Mouse (Mus musculus) adrenal gland, postnatal 25 days (tissue): ENCODE measurements around the gene C5ar2. TPM values are rescaled to one million over a fixed set of nuclear protein-coding genes. Genes with fewer than 3 reads are reported as not detected.
"Not testable (repeated sequence)": the region's sequence is repeated elsewhere in the genome, so short reads cannot be mapped to it uniquely, and the experiment has no call there.

ENCODE experiments used
- DNase-seq: peaks from one replicate; pipeline ENCODE4 v3.0.0; 2021; ENCODE audit warnings: mixed read lengths
- total RNA-seq: library from RNA; stranded (reverse); gene quantifications from 2 replicates; pipeline ENCODE4 v1.2.3, GENCODE M21; 2021

The C5ar2 gene
- total RNA-seq, 1 experiment from 2014 or later: 0.24 TPM

DNA sequence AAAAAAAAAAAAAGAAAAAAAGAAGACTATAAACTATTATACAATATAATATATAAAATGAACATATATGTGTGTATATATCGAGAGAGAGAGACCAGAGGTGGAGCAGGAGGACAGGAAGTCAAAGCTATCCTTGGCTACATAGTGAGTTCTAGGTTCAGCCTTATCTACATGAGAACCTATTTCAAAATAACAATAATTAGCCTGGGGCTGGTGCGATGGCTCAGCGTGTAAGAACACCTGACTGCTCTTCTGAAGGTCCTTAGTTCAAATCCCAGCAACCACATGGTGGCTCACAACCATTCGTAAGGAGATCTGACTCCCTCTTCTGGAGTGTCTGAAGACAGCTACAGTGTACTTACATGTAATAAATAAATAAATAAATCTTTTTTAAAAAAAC lies 12.0 kb upstream of the C5ar2 start:
- DNase-seq: not testable (repeated sequence)

DNA sequence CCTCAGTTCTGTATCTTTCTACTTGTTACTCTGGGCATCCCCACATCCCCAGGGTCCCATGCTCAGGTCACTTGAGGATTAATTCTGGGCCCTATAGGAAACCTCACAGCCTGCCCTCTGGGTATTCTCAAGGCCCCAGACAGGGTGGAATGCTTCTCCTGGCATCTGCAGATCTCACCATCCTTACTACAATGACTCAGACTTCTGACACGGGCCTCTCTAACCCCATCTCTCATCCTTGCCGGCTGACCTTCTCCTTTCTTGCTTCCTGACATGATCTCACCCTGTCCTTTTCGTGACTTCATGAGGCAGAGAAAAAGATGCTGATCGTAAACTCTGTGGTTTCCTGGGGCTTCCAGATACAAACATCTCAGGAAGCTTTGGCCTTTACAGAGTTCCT lies 10.2 kb upstream of the C5ar2 start:
- no peak for DNase-seq

DNA sequence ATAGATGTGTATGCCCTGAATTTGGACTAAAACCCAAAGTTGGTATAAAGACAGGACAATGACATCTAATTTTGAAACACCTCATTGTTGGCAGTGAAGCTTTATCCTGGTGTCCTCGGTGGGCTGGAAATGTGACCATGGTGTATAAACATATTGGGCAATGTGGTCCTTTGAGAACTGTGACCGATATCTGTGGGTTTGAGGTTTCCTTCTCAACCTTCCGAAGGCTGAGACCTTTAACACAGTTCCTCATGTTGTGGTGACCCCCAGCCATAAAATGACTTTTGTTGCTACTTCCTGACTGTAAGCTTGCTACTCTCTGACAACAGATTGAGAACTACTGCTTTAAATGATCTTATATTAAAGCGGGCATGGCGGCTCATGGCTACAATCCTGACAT lies 6.7 kb upstream of the C5ar2 start:
- DNase-seq: no peak

DNA sequence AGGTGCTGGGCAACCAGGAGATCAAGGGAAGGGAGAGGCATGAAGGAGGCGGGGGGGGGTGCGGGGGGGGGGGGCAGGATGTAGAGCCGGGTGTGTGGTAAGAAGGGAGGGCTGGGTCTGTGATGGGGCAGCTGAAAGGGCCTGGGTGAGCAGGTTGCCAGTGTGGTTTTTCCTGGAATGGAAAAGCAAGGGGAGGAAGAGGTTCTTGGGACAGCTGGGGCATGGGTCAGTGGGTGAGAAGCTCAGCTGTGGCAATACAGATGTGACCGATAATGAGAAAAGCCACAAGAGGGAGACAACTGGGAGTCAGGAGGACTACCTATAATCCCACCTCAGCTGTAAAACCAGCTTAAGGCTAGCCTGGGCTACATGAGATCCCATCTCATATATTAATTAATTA lies 2.0 kb upstream of the C5ar2 start:
- DNase-seq: no peak

DNA sequence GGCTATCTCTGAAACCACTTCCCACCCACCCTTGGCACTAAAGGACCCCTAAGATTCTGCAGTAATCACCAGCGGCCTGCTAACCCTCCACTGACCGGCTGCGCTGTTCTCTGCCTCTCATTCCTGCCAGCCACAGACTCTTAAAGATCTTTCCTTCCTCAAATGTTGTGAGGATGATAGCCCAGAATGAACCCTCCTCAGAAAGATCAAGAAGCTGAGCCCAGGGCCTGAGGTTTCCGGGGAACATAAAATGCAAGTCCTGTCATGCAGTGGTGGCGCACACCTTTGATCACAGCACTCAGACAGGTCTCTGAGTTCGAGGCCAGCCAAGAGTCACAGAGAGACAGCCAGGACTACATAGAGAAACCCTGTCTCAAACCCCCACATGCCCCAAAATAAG lies 1.8 kb downstream of the C5ar2 start:
- DNase-seq: no peak

DNA sequence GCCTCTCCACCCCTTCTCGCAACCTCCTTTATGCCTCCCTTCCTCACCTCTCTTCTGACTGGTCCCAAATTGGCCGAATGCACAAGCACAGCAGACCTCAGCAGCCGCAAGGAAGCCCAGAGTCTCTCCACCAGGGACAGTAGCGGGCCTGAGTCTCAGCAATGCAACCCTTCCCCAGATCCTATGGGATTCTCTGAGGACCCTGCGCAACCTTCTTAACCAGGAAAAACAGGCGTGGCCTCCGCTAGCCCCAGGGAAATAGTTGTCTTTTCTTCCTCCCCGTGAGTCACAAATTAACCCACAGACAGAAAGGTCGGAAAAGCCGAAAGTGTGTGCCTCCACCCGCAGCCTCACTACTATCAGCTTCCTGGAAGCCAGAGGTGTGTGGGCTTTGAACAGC lies 2.2 kb downstream of the C5ar2 start:
- no peak for DNase-seq

DNA sequence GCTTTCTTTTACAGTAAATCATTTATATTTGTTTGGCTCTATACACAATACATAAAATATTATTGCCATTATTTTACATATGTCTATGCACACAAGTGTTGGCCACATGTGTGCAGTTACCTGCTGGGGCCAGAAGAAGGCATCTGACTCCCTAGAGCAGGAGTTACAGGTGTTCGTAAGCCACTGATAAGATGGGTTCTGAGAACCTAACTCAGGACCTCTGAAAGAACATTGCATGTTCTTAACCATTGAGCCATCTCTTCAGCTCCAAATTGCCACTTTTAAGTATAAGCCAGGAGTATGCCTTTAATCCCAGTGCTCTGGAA lies 3.0 kb downstream of the C5ar2 start:
- DNase-seq: no peak

DNA sequence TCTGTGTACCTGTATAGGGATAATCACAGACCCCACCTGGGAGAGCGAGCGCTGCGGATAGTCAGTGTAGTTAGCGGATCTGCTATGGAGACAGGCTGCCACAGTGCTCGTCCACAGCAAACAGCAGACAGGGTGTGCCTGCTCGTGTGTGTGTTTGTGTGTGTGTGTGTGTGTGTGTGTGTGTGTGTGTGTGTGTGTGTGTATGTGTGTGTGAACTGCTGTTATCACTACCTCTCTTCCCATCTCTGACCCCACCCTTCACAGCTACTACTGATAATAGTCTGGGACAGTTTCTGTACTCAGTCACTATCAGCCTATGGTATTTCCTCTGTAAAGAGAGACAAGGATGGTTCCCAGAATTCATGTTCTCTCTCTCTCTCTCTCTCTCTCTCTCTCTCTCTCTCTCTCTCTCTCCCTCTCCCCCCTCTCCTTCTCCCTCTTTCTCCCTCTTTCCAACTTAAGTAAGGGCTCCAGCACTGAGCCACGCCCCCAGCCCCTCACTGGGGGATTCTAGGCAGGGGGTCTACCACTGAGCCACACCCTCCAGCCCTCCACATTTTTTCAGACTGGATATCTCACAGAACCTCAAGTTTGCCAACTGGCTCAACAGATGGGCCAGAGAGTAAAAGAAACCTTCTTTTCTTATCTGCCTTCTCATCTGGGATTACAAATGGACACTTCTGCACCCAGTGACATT lies 3.5 kb downstream of the C5ar2 start:
- no peak for DNase-seq

DNA sequence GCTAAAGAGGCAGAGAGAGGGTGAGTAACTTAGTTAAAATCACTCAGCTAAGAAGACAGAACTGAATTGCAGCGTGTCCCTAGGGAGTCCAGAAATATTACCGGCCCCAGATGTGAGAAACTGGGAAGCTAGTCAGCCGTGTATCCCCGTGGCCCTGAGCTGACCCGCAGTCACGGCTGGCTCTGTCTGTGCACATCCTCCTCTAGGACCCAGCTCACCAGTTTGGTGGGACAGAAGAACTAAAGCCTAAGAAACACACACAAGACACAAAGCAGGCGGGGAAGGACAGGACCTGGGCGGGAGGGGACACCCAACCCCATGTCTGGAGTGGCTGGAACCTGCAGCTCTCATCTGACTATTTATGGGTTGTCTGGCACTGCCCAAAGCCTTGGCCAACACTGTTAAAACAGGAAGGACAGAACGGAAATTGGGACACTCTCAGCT lies 4.4 kb downstream of the C5ar2 start:
- DNase-seq: no peak

DNA sequence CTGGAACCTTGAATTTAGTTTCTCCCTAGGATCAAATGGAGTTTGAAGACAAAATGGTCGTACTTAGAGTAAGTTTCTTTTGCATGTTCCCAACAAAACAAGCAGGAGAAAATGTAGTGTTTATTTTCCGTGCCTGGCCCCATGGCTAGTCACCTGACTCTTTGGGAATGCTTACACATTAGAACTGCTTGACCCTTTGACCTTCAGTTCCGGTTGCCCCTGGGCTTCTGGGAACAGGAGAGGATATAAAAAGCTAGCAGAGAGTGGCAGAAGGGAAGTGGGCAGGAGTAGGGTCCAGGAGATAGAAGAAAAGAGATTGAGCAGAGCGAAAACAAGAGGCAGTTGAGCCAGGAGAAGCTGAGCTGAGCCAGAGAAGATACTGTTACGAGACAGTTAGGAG lies 14.1 kb downstream of the C5ar2 start:
- no peak for DNase-seq

DNA sequence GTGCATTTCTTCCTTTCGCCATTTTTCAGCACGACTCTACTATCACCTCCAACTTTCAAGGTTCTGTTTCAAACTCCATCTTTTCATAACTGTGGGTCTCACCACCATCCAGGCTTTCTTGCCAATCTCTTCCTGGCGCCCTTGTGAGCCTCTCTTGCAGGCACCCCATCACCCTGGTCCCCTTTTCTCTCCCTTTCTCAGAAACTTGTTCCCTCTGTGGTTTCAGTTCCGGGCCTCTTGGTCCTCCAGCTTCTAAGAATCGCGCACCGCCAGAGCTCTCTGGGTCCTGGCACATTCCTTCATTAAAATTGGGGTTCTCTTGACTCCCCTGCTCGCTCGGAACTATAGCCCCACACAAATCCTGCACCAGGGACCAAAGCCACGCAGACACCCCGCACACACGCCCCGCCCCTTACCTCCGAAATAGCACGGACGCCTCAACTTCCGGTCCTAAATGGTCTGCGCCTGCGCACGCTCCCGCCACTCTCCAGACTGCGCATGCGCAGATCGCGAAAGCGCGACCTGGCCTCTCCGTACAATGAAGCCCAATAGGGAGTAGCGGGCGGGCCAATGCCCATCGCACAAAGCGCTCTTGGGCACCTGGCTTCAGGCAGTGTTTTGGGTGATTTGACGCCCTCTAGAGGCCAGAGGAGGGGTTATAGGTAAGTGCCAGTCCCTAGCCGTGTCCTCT lies 22.2 kb downstream of the C5ar2 start, which contains the start of gene Dhx34:
Gene Dhx34 (minus strand): TSS at position 456 of the 691 bp plus-strand sequence.
- peak; percentile 96 for DNase-seq

DNA sequence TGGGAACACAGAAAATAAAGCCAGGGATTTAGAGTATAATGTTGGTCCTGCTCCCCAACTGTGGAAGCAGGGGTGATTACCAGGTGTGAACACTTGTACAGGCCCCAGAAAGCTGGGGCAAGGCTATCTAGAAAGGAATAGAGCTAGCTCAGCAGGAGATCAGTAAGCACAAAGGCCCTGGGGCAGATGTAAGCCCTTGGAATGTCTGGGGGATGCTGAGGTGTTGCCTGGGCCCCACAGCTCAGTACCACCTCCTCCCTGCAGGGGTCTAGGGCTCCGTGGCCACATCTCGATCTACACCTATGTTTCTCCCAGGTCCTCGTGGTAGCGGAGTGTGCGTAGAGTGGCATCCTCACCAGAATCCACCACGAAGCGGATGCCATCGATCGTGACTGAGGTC lies 30.0 kb downstream of the C5ar2 start:
- no peak for DNase-seq

DNA sequence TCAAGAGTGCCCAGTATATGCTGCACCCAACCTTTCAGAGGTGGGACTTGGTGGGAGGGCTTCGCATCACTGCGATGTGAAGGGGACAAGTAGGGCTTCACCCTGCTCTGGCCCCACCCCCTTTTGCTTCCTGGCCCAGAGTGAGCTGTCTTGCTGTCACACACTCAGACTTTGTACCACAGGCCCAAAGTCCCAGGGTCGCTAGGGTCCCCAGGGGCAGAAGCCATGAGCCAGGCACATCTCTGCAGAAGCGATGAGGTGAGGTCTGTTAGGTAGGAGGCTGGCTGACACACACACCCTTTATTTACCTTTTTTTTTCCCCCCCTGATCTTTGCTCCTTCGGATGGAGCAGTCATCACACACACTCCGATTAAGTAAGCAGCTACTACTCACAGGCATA lies 30.8 kb downstream of the C5ar2 start:
- DNase-seq: no peak

DNA sequence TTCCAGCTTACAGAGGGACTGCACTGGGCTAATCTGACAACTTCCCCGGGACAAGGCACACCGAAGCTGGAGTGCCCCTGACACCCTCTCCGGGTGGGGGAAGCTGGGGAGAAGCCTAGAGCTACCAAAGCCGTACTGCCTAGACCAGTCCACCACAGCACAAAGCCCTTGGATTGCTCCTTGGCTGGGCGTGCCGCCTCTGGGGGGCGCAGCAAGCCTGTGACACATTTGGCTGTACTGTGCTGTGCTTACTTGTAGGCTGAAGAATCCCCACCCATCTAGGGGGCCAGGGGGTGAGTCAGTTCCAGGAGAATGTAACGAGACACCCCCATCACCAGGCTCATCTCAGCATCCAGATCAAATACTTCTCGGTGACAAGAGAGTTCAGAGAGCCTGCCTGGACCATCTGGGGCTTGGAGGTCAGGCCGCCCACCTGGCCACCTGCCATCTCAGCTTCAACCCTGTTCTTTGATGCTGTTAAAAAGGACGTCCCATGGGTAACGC lies 33.0 kb downstream of the C5ar2 start:
- no peak for DNase-seq

DNA sequence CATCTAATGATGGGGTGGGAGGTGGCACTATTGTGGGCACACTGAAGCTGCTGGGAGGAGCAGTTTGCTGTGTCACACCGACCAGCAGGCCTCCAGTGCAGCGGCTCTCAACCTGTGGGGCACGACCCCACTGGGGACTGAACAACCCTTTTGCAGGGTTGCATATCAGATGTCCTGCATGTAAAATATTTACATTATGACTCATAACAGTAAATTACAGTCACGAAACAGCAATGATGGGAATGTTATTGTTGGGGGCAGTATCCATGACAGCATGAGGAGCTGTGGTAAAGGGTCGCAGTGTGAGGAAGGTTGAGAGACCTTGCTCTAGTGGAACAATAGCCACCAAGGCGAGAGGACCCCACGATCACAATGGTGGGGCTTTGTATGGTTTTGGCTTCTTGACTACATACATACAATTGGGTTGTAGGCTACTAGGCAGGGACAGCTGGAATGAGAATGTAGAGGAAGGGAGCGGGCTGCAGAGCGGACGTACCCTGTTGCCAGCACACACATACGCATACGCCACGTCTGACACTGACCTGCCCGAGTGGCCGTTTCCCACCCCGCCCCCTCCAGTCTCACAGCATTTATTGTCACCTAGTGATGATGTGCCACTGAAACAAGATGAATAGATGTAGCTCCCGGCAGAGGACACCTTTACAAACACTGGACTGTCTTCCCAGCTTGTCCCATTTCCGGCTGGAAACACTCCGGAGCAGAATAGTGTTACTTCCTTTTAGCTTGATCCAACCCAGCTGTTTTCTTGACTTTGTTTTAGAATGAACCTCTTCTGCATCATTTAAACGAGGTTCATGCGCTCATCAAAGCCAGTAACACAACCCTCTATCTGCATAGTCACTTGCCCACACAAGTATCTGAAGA lies 34.9 kb downstream of the C5ar2 start:
- DNase-seq: no peak

DNA sequence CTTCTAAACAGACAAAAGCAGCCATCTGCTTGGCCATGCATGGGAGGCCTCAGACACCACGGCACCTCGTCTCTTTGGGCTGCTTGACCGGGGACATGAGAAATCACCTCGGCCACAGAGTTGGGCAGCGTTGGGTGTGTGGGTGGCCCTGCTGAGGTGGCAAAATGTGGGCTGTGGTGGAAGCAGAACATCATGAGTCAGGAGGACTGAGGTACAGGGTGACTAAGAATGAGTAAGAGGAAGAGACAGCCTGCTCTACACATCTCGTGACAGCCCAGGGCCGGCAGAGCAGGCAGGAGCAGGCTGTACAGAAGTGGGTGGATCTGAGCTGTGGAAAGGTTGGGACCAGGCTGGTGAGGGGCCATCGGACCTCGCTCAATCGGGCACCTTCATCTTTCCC lies 36.5 kb downstream of the C5ar2 start:
- peak; percentile 55 for DNase-seq

DNA sequence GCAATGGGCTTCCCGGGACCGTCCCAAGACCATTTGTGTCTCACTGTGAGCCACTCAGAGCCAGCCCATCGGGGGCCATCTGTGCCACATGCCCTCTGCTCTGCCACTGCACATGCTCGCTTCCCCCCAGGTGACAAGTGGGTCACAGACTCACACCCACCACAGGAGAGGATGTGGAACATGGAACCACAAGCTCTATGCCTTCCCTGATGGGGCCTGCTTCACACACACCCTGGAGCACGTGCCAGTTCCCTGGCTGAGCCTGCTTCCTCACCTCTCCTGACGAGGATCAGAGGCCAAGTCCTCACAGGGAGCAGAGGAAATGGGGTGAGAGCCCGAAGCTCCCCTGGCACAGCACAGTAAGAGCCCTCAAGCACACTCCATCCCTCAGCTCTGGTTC lies 36.9 kb downstream of the C5ar2 start:
- no peak for DNase-seq

DNA sequence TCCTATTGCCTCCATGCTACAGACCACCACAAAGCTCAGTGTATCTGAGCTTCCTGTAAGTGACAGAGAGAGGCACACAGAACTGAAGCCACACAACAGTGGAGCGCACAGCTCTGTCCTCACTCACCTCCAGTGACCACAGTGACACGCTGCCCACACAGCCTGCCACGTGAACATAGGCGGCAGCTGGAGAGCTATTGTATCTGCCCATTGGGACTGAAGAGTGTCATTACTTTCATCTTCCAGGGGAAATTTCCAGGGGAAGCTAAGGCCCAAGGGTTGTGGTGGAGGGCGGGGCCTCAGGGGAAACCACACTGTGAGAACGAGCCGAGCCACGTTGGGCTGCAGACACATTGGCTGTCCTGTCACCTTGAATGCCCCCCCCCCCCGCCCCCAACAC lies 39.2 kb downstream of the C5ar2 start:
- no peak for DNase-seq

DNA sequence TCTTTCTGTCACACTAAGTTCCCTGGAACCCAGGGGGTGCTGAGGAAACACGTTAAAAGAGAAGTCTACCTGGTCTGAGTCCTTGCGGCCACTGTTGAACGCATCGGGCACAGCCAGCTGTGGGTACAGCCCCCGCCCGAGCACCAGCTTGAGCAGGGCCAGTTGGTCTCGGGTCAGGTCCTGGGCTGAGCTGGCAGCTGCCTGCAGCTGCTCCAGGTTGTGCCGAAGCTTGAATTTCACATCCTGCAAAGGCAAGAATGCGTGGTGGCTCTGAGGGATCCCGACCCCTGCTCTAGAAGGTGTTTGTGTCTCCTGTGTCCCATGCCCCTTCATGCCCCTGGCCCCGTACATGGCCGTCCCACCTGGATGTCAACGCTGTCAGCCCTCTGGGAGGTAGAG lies 40.5 kb downstream of the C5ar2 start:
- no peak for DNase-seq

DNA sequence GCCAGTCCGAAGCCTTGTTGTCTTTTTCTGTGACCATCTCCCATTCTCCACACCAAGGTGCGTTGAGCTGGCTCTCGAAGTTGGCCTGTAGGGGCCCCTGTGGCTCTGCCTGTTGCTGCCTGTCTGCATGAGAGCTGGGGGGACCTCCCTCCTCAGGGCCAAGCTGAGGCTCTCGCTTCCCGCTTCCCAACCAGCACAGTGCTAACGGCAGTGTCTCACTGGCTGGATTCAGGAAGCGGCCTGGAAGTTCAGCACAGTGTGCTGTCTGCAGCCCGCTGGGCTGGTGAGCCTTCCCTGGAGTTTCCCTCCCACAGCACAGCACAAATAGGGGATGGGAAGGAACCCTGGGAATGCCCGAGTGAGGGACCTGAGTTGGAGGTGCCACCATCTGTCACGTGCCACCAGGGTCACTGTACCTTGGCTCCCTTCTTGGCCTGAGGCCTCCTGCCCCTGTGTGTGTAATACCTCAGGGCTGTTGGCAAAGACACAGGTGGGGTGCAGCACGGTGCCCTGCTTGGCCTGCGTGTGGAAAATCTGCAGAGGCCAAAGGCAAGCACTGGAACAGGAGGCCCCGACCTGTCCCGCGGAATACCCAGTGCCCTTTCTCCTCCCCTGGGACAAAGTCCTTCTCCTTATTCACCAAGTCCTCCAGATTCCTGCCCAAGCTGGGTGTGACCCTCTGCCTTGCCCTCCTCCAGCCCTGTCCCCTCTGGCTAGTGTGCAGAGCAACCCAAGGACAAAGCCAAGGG lies 41.0 kb downstream of the C5ar2 start:
- DNase-seq: no peak

DNA sequence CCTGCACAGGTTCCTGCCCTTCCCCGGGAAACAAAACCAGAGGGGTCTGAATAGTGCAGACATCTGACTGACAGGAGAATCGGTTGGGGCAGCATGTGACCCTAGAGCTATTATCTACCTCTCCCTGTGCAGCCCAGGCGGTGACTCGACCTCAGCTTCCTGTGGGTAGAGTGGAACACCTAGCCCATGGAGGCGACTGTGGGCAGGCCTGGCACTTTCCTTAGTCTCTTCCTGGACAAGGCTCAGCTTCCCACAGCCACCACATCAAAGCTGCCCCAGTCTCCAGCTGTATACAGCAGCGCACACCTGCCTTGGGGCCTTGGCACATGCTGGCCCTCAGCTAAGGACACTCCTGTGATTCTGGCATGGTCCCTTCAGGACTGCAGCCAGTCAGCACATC lies 42.8 kb downstream of the C5ar2 start:
- no peak for DNase-seq

DNA sequence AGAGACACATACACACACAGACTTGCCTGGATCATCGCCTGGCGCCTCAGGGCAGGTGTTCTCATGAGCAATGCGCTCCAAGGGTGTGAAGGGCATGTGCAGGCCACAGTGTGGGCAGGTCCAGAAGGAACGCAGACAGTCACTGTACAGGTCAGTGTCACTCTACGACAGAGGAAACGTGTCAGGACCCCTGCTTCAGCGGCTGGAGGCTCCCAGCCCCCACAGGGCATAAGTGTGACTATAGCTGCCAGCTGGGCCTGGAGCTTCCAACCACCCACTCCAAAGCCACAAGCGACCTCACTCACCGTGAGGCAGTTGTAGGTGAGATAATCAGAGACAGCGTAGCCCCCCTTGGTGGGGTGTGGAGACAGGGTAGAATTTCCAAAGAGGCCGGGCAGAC lies 45.4 kb downstream of the C5ar2 start:
- no peak for DNase-seq
